Mouse (Mus musculus): ENCODE measurements at regions not wholly inside any gene's neighbourhood (a gene's known extent, or its start where the extent isn't known, plus 50 kb on each side); places are given as distances from the start of the nearest gene placed in this dataset.

- H3K9me3 ChIP-seq = no peaks in the 10 kb centered on the region
- 67% methylated on average over 12 of the region's 12 CpGs for WGBS
- H3K27ac ChIP-seq = no peak overlapping the region
- no peak for ATAC-seq (ENCODE audit: insufficient number of reproducible peaks, insufficient read depth, low FRiP score, low TSS enrichment, low read depth)
- no peak overlapping the region for H3K4me3 ChIP-seq
- no peak overlapping the region for H3K9ac ChIP-seq
- H3K36me3 ChIP-seq = no peaks in the 10 kb centered on the region
- H3K27me3 ChIP-seq = no peaks in the 10 kb centered on the region
- no peak overlapping the region for H3K4me2 ChIP-seq
- H3K4me1 ChIP-seq = peaks cover 22% of the 10 kb centered on the region
Measured at GRCm38 (mm10) chr2:166474601-166475000, 239.0 kb downstream of the Prex1 start.

- Histone ChIP-seq H3K27me3 (no peaks in the 10 kb centered on the region), H3K27ac (peak overlapping the region; percentile 48; the same call in 1 of the 2 replicates), H3K9me3 (no peaks in the 10 kb centered on the region), H3K36me3 (no peaks in the 10 kb centered on the region), H3K9ac (no peak overlapping the region), H3K4me1 (peaks cover 29% of the 10 kb centered on the region), H3K4me2 (no peak overlapping the region), H3K4me3 (no peak overlapping the region)
- ATAC-seq (ENCODE audit: insufficient number of reproducible peaks, insufficient read depth, low FRiP score, low TSS enrichment, low read depth) = no peak
- 57% methylated on average over 6 of the region's 6 CpGs for WGBS
Measured at GRCm38 (mm10) chr2:166471257-166471753, 242.3 kb downstream of the Prex1 start.

GRCm38 (mm10) chr2:166469046-166469593, 244.5 kb downstream of the Prex1 start:
- Histone ChIP-seq H3K27me3 (no peaks in the 10 kb centered on the region), H3K4me3 (no peak overlapping the region), H3K27ac (peak overlapping the region; percentile 24), H3K36me3 (no peaks in the 10 kb centered on the region), H3K9ac (no peak overlapping the region), H3K4me2 (no peak overlapping the region), H3K9me3 (no peaks in the 10 kb centered on the region), H3K4me1 (peaks cover 30% of the 10 kb centered on the region)
- WGBS = 71% methylated on average over 9 of the region's 9 CpGs
- no peak for ATAC-seq (ENCODE audit: insufficient number of reproducible peaks, insufficient read depth, low FRiP score, low TSS enrichment, low read depth)

GRCm38 (mm10) chr2:166467137-166467536, 246.5 kb downstream of the Prex1 start:
- H3K36me3 ChIP-seq = no peaks in the 10 kb centered on the region
- H3K9me3 ChIP-seq = no peaks in the 10 kb centered on the region
- no peak overlapping the region for H3K4me3 ChIP-seq
- H3K27me3 ChIP-seq = no peaks in the 10 kb centered on the region
- no peak overlapping the region for H3K4me2 ChIP-seq
- H3K27ac ChIP-seq = no peak overlapping the region
- 63% methylated on average over 7 of the region's 7 CpGs for whole genome bisulfite sequencing
- H3K9ac ChIP-seq = no peak overlapping the region
- no peak for ATAC-seq (ENCODE audit: insufficient number of reproducible peaks, insufficient read depth, low FRiP score, low TSS enrichment, low read depth)
- peaks cover 42% of the 10 kb centered on the region for H3K4me1 ChIP-seq

GRCm38 (mm10) chr2:166465531-166465930, 248.1 kb downstream of the Prex1 start:
- WGBS = 77% methylated on average over 5 of the region's 5 CpGs
- Histone ChIP-seq H3K27ac (no peak overlapping the region; the same call in 1 of the 2 replicates), H3K4me2 (no peak overlapping the region), H3K9me3 (no peaks in the 10 kb centered on the region), H3K4me1 (peaks cover 49% of the 10 kb centered on the region), H3K36me3 (no peaks in the 10 kb centered on the region), H3K27me3 (no peaks in the 10 kb centered on the region), H3K9ac (no peak overlapping the region), H3K4me3 (no peak overlapping the region)
- no peak for ATAC-seq (ENCODE audit: insufficient number of reproducible peaks, insufficient read depth, low FRiP score, low TSS enrichment, low read depth)

- Histone ChIP-seq H3K27ac (peak overlapping the region; percentile 44), H3K4me1 (peaks cover 61% of the 10 kb centered on the region), H3K9ac (no peak overlapping the region), H3K4me3 (no peak overlapping the region), H3K9me3 (no peaks in the 10 kb centered on the region), H3K27me3 (no peaks in the 10 kb centered on the region), H3K36me3 (no peaks in the 10 kb centered on the region), H3K4me2 (no peak overlapping the region)
- 71% methylated on average over 9 of the region's 9 CpGs for WGBS
- no peak for ATAC-seq (ENCODE audit: insufficient number of reproducible peaks, insufficient read depth, low FRiP score, low TSS enrichment, low read depth)
Measured at GRCm38 (mm10) chr2:166463539-166463938, 250.1 kb downstream of the Prex1 start.

GRCm38 (mm10) chr2:166461956-166462355, 251.7 kb downstream of the Prex1 start:
- Histone ChIP-seq H3K4me1 (peaks cover 71% of the 10 kb centered on the region), H3K4me2 (no peak overlapping the region), H3K27me3 (no peaks in the 10 kb centered on the region), H3K9me3 (no peaks in the 10 kb centered on the region), H3K36me3 (no peaks in the 10 kb centered on the region), H3K27ac (peak overlapping the region; percentile 64), H3K9ac (no peak overlapping the region), H3K4me3 (no peak overlapping the region)
- no peak for ATAC-seq (ENCODE audit: insufficient number of reproducible peaks, insufficient read depth, low FRiP score, low TSS enrichment, low read depth)
- WGBS = 89% methylated on average over 3 of the region's 3 CpGs

- Histone ChIP-seq H3K27me3 (no peaks in the 10 kb centered on the region), H3K4me3 (no peak overlapping the region), H3K27ac (peak overlapping the region; percentile 85), H3K36me3 (no peaks in the 10 kb centered on the region), H3K4me2 (no peak overlapping the region), H3K9ac (no peak overlapping the region), H3K9me3 (no peaks in the 10 kb centered on the region), H3K4me1 (peaks cover 70% of the 10 kb centered on the region)
- WGBS = 32% methylated on average over 3 of the region's 3 CpGs
- ATAC-seq (ENCODE audit: insufficient number of reproducible peaks, insufficient read depth, low FRiP score, low TSS enrichment, low read depth) = no peak
Measured at GRCm38 (mm10) chr2:166461103-166461502, 252.5 kb downstream of the Prex1 start.

- H3K36me3 ChIP-seq = no peaks in the 10 kb centered on the region
- no peak overlapping the region for H3K4me3 ChIP-seq
- no peak overlapping the region for H3K9ac ChIP-seq
- H3K4me2 ChIP-seq = no peak overlapping the region
- H3K27ac ChIP-seq = peak overlapping the region; percentile 85
- no peaks in the 10 kb centered on the region for H3K27me3 ChIP-seq
- no peaks in the 10 kb centered on the region for H3K9me3 ChIP-seq
- ATAC-seq (ENCODE audit: insufficient number of reproducible peaks, insufficient read depth, low FRiP score, low TSS enrichment, low read depth) = no peak
- 22% methylated on average over 9 of the region's 9 CpGs for WGBS
- H3K4me1 ChIP-seq = peaks cover 70% of the 10 kb centered on the region
Measured at GRCm38 (mm10) chr2:166459955-166460354, 253.7 kb downstream of the Prex1 start.

- no peak for ATAC-seq (ENCODE audit: insufficient number of reproducible peaks, insufficient read depth, low FRiP score, low TSS enrichment, low read depth)
- Histone ChIP-seq H3K4me1 (peaks cover 77% of the 10 kb centered on the region), H3K9ac (no peak overlapping the region), H3K4me2 (no peak overlapping the region), H3K27ac (peak overlapping the region; percentile 85), H3K27me3 (no peaks in the 10 kb centered on the region), H3K4me3 (no peak overlapping the region), H3K36me3 (no peaks in the 10 kb centered on the region), H3K9me3 (no peaks in the 10 kb centered on the region)
- 74% methylated on average over 9 of the region's 9 CpGs for WGBS
Measured at GRCm38 (mm10) chr2:166458953-166459352, 254.7 kb downstream of the Prex1 start.

GRCm38 (mm10) chr2:166457381-166458172, 256.1 kb downstream of the Prex1 start:
- H3K4me3 ChIP-seq = no peak overlapping the region
- H3K36me3 ChIP-seq = no peaks in the 10 kb centered on the region
- no peak for ATAC-seq (ENCODE audit: insufficient number of reproducible peaks, insufficient read depth, low FRiP score, low TSS enrichment, low read depth)
- peaks cover 67% of the 10 kb centered on the region for H3K4me1 ChIP-seq
- H3K27ac ChIP-seq = peak overlapping the region; percentile 76
- WGBS = 40% methylated on average over 16 of the region's 16 CpGs
- H3K9me3 ChIP-seq = no peaks in the 10 kb centered on the region
- H3K27me3 ChIP-seq = no peaks in the 10 kb centered on the region
- no peak overlapping the region for H3K9ac ChIP-seq
- H3K4me2 ChIP-seq = 0 out of 2 replicates have a peak overlapping the region, but pooled peaks have one; percentile 7

Data from embryonic facial prominence, embryonic 13.5 days (tissue).